In genomic region chr10:79851653-79852052, GRCm38 (mm10) we compare ENCODE assay signal across 8 mouse cellular contexts. TPM values are rescaled to one million over a fixed set of nuclear protein-coding genes. Genes with fewer than 3 reads are reported as not detected.
DNase-seq lines count a peak whose midpoint lies in the region; ATAC-seq and TF ChIP-seq lines count a peak whose summit lies in the region.

No protein-coding gene starts in this region.

- TF ChIP-seq POLR2A in testis, adult 2 months (IDR thresholded peaks at IDR 0.05; ENCODE audit: control insufficient read depth, low read depth, low read length): no peak; the same call in 1 of the 2 replicates

- peaks cover 30% of the 10 kb centered on the region for H3K4me1 ChIP-seq in testis, adult 2 months (ENCODE audit: control insufficient read depth, insufficient read depth, low read length)
- peaks cover 37% of the 10 kb centered on the region for H3K4me1 ChIP-seq in liver, embryonic 11.5 days (replicated peaks; ENCODE audit: control insufficient read depth, insufficient read depth, low read length)
- H3K4me1 ChIP-seq in stomach, embryonic 15.5 days: peaks cover 25% of the 10 kb centered on the region

- no peak for ATAC-seq in liver, embryonic 11.5 days (replicated peaks; ENCODE audit: low FRiP score)
- no peak for ATAC-seq in stomach, embryonic 15.5 days (ENCODE audit: insufficient read depth, low FRiP score, low read depth)

- TF ChIP-seq CTCF in testis, adult 2 months (IDR thresholded peaks at IDR 0.05; ENCODE audit: control insufficient read depth, insufficient read depth, insufficient replicate concordance, low read depth, low read length): no peak

- peak overlapping the region; percentile 93; the same call in 1 of the 2 replicates for H3K9ac ChIP-seq in liver, embryonic 11.5 days (ENCODE audit: low read depth, low read length)
- no peak overlapping the region for H3K9ac ChIP-seq in stomach, embryonic 15.5 days

- peak; percentile 46 for DNase-seq in cerebellum, adult 9-11 months
- DNase-seq in cerebellum, adult 18-20 months: no peak
- no peak for DNase-seq in testis, postnatal 10 days (ENCODE audit: low spot score)
- DNase-seq in liver, embryonic 11.5 days (ENCODE audit: low spot score): no peak
- no peak for DNase-seq in right cerebral cortex, postnatal 25 days
- no peak for DNase-seq in urinary bladder, adult 18-20 months (ENCODE audit: low spot score in 2 of 2)

- H3K9me3 ChIP-seq in liver, embryonic 11.5 days (ENCODE audit: control insufficient read depth, low read length): no peaks in the 10 kb centered on the region
- H3K9me3 ChIP-seq in stomach, embryonic 15.5 days: no peaks in the 10 kb centered on the region

- WGBS in liver, embryonic 11.5 days: 68% methylated on average over 3 of the region's 3 CpGs
- 51% methylated on average over 3 of the region's 3 CpGs for WGBS in stomach, embryonic 15.5 days

- peak overlapping the region; percentile 97 for H3K4me3 ChIP-seq in testis, adult 2 months (ENCODE audit: control insufficient read depth, low read depth, low read length)
- peak overlapping the region; percentile 19; the same call in 1 of the 2 replicates for H3K4me3 ChIP-seq in liver, embryonic 11.5 days (ENCODE audit: low read depth, low read length)
- H3K4me3 ChIP-seq in stomach, embryonic 15.5 days (replicated peaks): no peak overlapping the region

- peak overlapping the region; percentile 98 for H3K4me2 ChIP-seq in liver, embryonic 11.5 days
- H3K4me2 ChIP-seq in stomach, embryonic 15.5 days: peak overlapping the region; percentile 85

- H3K27ac ChIP-seq in testis, adult 2 months (ENCODE audit: control insufficient read depth, insufficient read depth, low read depth, low read length): peak overlapping the region; percentile 96; the same call in 1 of the 2 replicates
- peak overlapping the region; percentile 100 for H3K27ac ChIP-seq in liver, embryonic 11.5 days (ENCODE audit: low read depth, low read length)
- H3K27ac ChIP-seq in stomach, embryonic 15.5 days: peak overlapping the region; percentile 100

- no peaks in the 10 kb centered on the region for H3K27me3 ChIP-seq in testis, adult 2 months (ENCODE audit: control insufficient read depth, insufficient read depth, low read length)
- H3K27me3 ChIP-seq in liver, embryonic 11.5 days (replicated peaks; ENCODE audit: control insufficient read depth, insufficient read depth, low read length): no peaks in the 10 kb centered on the region
- no peaks in the 10 kb centered on the region for H3K27me3 ChIP-seq in stomach, embryonic 15.5 days (replicated peaks)

- H3K36me3 ChIP-seq in testis, adult 2 months (ENCODE audit: control insufficient read depth, insufficient read depth, low read length): peaks cover 3% of the 10 kb centered on the region
- H3K36me3 ChIP-seq in liver, embryonic 11.5 days (ENCODE audit: control insufficient read depth, insufficient read depth, low read length): peaks cover 10% of the 10 kb centered on the region
- no peaks in the 10 kb centered on the region for H3K36me3 ChIP-seq in stomach, embryonic 15.5 days

RNA-seq across cellular contexts. Expression of gene Ptbp1, which starts 2.6 kb away (rescaled TPM):
- 125 and 126 TPM in 2 replicates for polyA plus RNA-seq in testis, adult 2 months (2012; rRNA removed)
- 329 and 336 TPM in 2 replicates for polyA plus RNA-seq in liver, embryonic 11.5 days (2014; fragmentation: Nextera tagmentation; extraction: Ambion mirVana)
- 295 and 299 TPM in 2 replicates for polyA plus RNA-seq in stomach, embryonic 15.5 days (2015; fragmentation: Nextera tagmentation; extraction: Ambion mirVana)

RNA-seq across cellular contexts. Expression of gene Prtn3, which starts 22.6 kb away (rescaled TPM):
- polyA plus RNA-seq in testis, adult 2 months (2012; rRNA removed): 0.72 and 0.90 TPM in 2 replicates
- polyA plus RNA-seq in liver, embryonic 11.5 days (2014; fragmentation: Nextera tagmentation; extraction: Ambion mirVana): 50.9 and 52.4 TPM in 2 replicates
- polyA plus RNA-seq in stomach, embryonic 15.5 days (2015; fragmentation: Nextera tagmentation; extraction: Ambion mirVana): 5.2 and 10.6 TPM in 2 replicates

RNA-seq across cellular contexts. Expression of gene Plppr3, which starts 22.8 kb away (rescaled TPM):
- 1.6 and 2.7 TPM in 2 replicates for polyA plus RNA-seq in testis, adult 2 months (2012; rRNA removed)
- 17.6 and 20.9 TPM in 2 replicates for polyA plus RNA-seq in liver, embryonic 11.5 days (2014; fragmentation: Nextera tagmentation; extraction: Ambion mirVana)
- polyA plus RNA-seq in stomach, embryonic 15.5 days (2015; fragmentation: Nextera tagmentation; extraction: Ambion mirVana): 32.9 and 36.1 TPM in 2 replicates

RNA-seq across cellular contexts. Expression of gene Misp, which starts 30.9 kb away (rescaled TPM):
- 0.27 and 0.36 TPM in 2 replicates for polyA plus RNA-seq in testis, adult 2 months (2012; rRNA removed)
- 0.69 and 1.5 TPM in 2 replicates for polyA plus RNA-seq in liver, embryonic 11.5 days (2014; fragmentation: Nextera tagmentation; extraction: Ambion mirVana)
- polyA plus RNA-seq in stomach, embryonic 15.5 days (2015; fragmentation: Nextera tagmentation; extraction: Ambion mirVana): 50.0 and 67.2 TPM in 2 replicates

RNA-seq across cellular contexts. Expression of gene Elane, which starts 34.4 kb away (rescaled TPM):
- 0.11 and 0.22 TPM in 2 replicates for polyA plus RNA-seq in testis, adult 2 months (2012; rRNA removed)
- polyA plus RNA-seq in liver, embryonic 11.5 days (2014; fragmentation: Nextera tagmentation; extraction: Ambion mirVana): 11.1 and 11.8 TPM in 2 replicates
- polyA plus RNA-seq in stomach, embryonic 15.5 days (2015; fragmentation: Nextera tagmentation; extraction: Ambion mirVana): 3.8 and 11.1 TPM in 2 replicates
